Mouse (Mus musculus): ENCODE results near the gene Gjb3. TPM values are rescaled to one million over a fixed set of nuclear protein-coding genes. Genes with fewer than 3 reads are reported as not detected.
A peak's percentile ranks its signal among the peaks of the same experiment; 100 is the strongest.

Gjb3 gene
- polyA plus RNA-seq, 1 experiment from 2014 or later, result 1.4 TPM

GRCm38 (mm10) chr4:127313861-127314260 is 16.8 kb downstream of the Gjb3 start, which contains the start of gene Gja4:
Gene Gja4 (minus strand): TSS chr4:127314039.
- no peaks in the 10 kb centered on the region for H3K36me3 ChIP-seq
- H3K4me3 ChIP-seq (replicated peaks), result peak within 1 kb of the TSS; percentile 56
- peak; percentile 87 for ATAC-seq (replicated peaks; ENCODE audit: low FRiP score)
- H3K9ac ChIP-seq, result peak within 1 kb of the TSS; percentile 56
- H3K27ac ChIP-seq, result no peak within 1 kb of the TSS
- under 1% methylated on average over 25 of the region's 25 CpGs for WGBS
- H3K4me1 ChIP-seq, result peaks cover 13% of the 10 kb centered on the region; the same call in 1 of the 2 replicates
- H3K4me2 ChIP-seq, result peak within 1 kb of the TSS; percentile 95
- H3K27me3 ChIP-seq, result peaks cover 30% of the 10 kb centered on the region
- H3K9me3 ChIP-seq (replicated peaks), result no peaks in the 10 kb centered on the region

- Histone ChIP-seq H3K4me1 (peaks cover 13% of the 10 kb centered on the region; the same call in 1 of the 2 replicates), H3K9me3 (replicated peaks) (no peaks in the 10 kb centered on the region), H3K36me3 (no peaks in the 10 kb centered on the region), H3K27ac (no peak overlapping the region), H3K4me2 (peak overlapping the region; percentile 95; the same call in 1 of the 2 replicates), H3K9ac (no peak overlapping the region), H3K4me3 (replicated peaks) (peak overlapping the region; percentile 56), H3K27me3 (peaks cover 30% of the 10 kb centered on the region)
- no peak for ATAC-seq (replicated peaks; ENCODE audit: low FRiP score)
- WGBS, result 65% methylated on average over 24 of the region's 24 CpGs
Measured at GRCm38 (mm10) chr4:127312349-127312748, 18.3 kb downstream of the Gjb3 start.

GRCm38 (mm10) chr4:127311561-127311960 is 19.1 kb downstream of the Gjb3 start:
- Histone ChIP-seq H3K27me3 (peaks cover 30% of the 10 kb centered on the region), H3K9ac (no peak overlapping the region), H3K4me1 (peaks cover 13% of the 10 kb centered on the region; the same call in 1 of the 2 replicates), H3K4me2 (peak overlapping the region; percentile 95; the same call in 1 of the 2 replicates), H3K9me3 (replicated peaks) (no peaks in the 10 kb centered on the region), H3K27ac (no peak overlapping the region), H3K36me3 (no peaks in the 10 kb centered on the region), H3K4me3 (replicated peaks) (no peak overlapping the region)
- 61% methylated on average over 9 of the region's 9 CpGs for WGBS
- ATAC-seq (replicated peaks; ENCODE audit: low FRiP score), result no peak

GRCm38 (mm10) chr4:127306915-127307314 is 23.7 kb downstream of the Gjb3 start:
- WGBS, result 63% methylated on average over 2 of the region's 2 CpGs
- Histone ChIP-seq H3K36me3 (no peaks in the 10 kb centered on the region), H3K9me3 (replicated peaks) (no peaks in the 10 kb centered on the region), H3K9ac (no peak overlapping the region), H3K27ac (no peak overlapping the region), H3K4me3 (replicated peaks) (no peak overlapping the region), H3K4me1 (0 out of 2 replicates have a peak, but pooled peaks cover 2% of the 10 kb centered on the region), H3K4me2 (no peak overlapping the region), H3K27me3 (peaks cover 2% of the 10 kb centered on the region; the same call in 1 of the 2 replicates)
- no peak for ATAC-seq (replicated peaks; ENCODE audit: low FRiP score)

GRCm38 (mm10) chr4:127303796-127304195 is 26.8 kb downstream of the Gjb3 start:
- WGBS, result 75% methylated on average over 3 of the region's 3 CpGs
- H3K9me3 ChIP-seq (replicated peaks), result no peaks in the 10 kb centered on the region
- H3K27me3 ChIP-seq, result no peaks in the 10 kb centered on the region
- H3K4me3 ChIP-seq (replicated peaks), result no peak overlapping the region
- no peak overlapping the region for H3K4me2 ChIP-seq
- H3K36me3 ChIP-seq, result no peaks in the 10 kb centered on the region
- H3K9ac ChIP-seq, result no peak overlapping the region
- H3K4me1 ChIP-seq, result 0 out of 2 replicates have a peak, but pooled peaks cover 2% of the 10 kb centered on the region
- H3K27ac ChIP-seq, result no peak overlapping the region
- no peak for ATAC-seq (replicated peaks; ENCODE audit: low FRiP score)

- 81% methylated on average over 5 of the region's 5 CpGs for WGBS
- Histone ChIP-seq H3K9ac (no peak overlapping the region), H3K4me1 (0 out of 2 replicates have a peak, but pooled peaks cover 2% of the 10 kb centered on the region), H3K27ac (no peak overlapping the region), H3K4me2 (no peak overlapping the region), H3K9me3 (replicated peaks) (no peaks in the 10 kb centered on the region), H3K36me3 (no peaks in the 10 kb centered on the region), H3K27me3 (no peaks in the 10 kb centered on the region), H3K4me3 (replicated peaks) (no peak overlapping the region)
- ATAC-seq (replicated peaks; ENCODE audit: low FRiP score), result no peak
Measured at GRCm38 (mm10) chr4:127300503-127300902, 30.1 kb downstream of the Gjb3 start.

- Histone ChIP-seq H3K9ac (no peak overlapping the region), H3K4me2 (no peak overlapping the region), H3K4me3 (replicated peaks) (no peak overlapping the region), H3K36me3 (no peaks in the 10 kb centered on the region), H3K27ac (no peak overlapping the region), H3K27me3 (no peaks in the 10 kb centered on the region), H3K9me3 (replicated peaks) (no peaks in the 10 kb centered on the region), H3K4me1 (peaks cover 7% of the 10 kb centered on the region)
- 86% methylated on average over 5 of the region's 5 CpGs for WGBS
- no peak for ATAC-seq (replicated peaks; ENCODE audit: low FRiP score)
Measured at GRCm38 (mm10) chr4:127292631-127293030, 38.0 kb downstream of the Gjb3 start.

- no peak overlapping the region for H3K4me3 ChIP-seq (replicated peaks)
- peaks cover 7% of the 10 kb centered on the region for H3K4me1 ChIP-seq
- no peak overlapping the region for H3K9ac ChIP-seq
- H3K4me2 ChIP-seq, result no peak overlapping the region
- no peak overlapping the region for H3K27ac ChIP-seq
- H3K27me3 ChIP-seq, result no peaks in the 10 kb centered on the region
- no peaks in the 10 kb centered on the region for H3K36me3 ChIP-seq
- no peak; the same call in 1 of the 2 replicates for ATAC-seq (replicated peaks; ENCODE audit: low FRiP score)
- H3K9me3 ChIP-seq (replicated peaks), result no peaks in the 10 kb centered on the region
- WGBS, result 60% methylated on average over 6 of the region's 6 CpGs
Measured at GRCm38 (mm10) chr4:127289039-127289548, 41.5 kb downstream of the Gjb3 start.

- no peak for ATAC-seq (replicated peaks; ENCODE audit: low FRiP score)
- H3K27ac ChIP-seq, result no peak overlapping the region
- H3K9ac ChIP-seq, result no peak overlapping the region
- 69% methylated on average over 4 of the region's 4 CpGs for WGBS
- H3K4me2 ChIP-seq, result no peak overlapping the region
- peaks cover 7% of the 10 kb centered on the region for H3K4me1 ChIP-seq
- H3K27me3 ChIP-seq, result no peaks in the 10 kb centered on the region
- H3K36me3 ChIP-seq, result no peaks in the 10 kb centered on the region
- H3K9me3 ChIP-seq (replicated peaks), result no peaks in the 10 kb centered on the region
- no peak overlapping the region for H3K4me3 ChIP-seq (replicated peaks)
Measured at GRCm38 (mm10) chr4:127286907-127287306, 43.7 kb downstream of the Gjb3 start.

- Histone ChIP-seq H3K4me1 (peaks cover 10% of the 10 kb centered on the region), H3K27ac (0 out of 2 replicates have a peak overlapping the region, but pooled peaks have one; percentile 0), H3K9me3 (replicated peaks) (no peaks in the 10 kb centered on the region), H3K4me3 (replicated peaks) (no peak overlapping the region), H3K4me2 (no peak overlapping the region), H3K27me3 (no peaks in the 10 kb centered on the region), H3K9ac (no peak overlapping the region), H3K36me3 (no peaks in the 10 kb centered on the region)
- WGBS, result 74% methylated on average over 9 of the region's 9 CpGs
- no peak for ATAC-seq (replicated peaks; ENCODE audit: low FRiP score)
Measured at GRCm38 (mm10) chr4:127279241-127279640, 51.4 kb downstream of the Gjb3 start.

- no peak overlapping the region for H3K4me2 ChIP-seq
- no peak overlapping the region for H3K4me3 ChIP-seq (replicated peaks)
- 0 out of 2 replicates have a peak, but pooled peaks have one; percentile 29 for ATAC-seq (replicated peaks; ENCODE audit: low FRiP score)
- peaks cover 10% of the 10 kb centered on the region for H3K4me1 ChIP-seq
- 27% methylated on average over 9 of the region's 9 CpGs for WGBS
- no peaks in the 10 kb centered on the region for H3K9me3 ChIP-seq (replicated peaks)
- H3K36me3 ChIP-seq, result no peaks in the 10 kb centered on the region
- H3K27ac ChIP-seq, result 0 out of 2 replicates have a peak overlapping the region, but pooled peaks have one; percentile 0
- no peaks in the 10 kb centered on the region for H3K27me3 ChIP-seq
- no peak overlapping the region for H3K9ac ChIP-seq
Measured at GRCm38 (mm10) chr4:127278451-127279001, 52.1 kb downstream of the Gjb3 start.

Measured in kidney, embryonic 15.5 days (tissue).